Mouse (Mus musculus) limb, embryonic 11.5 days (tissue): ENCODE data around the gene Rab27a. TPM values are rescaled to one million over a fixed set of nuclear protein-coding genes. Genes with fewer than 3 reads are reported as not detected.

Experiments
- ATAC-seq: fragments of 200-750 bp; cut with Nextera tagmentation; 2 replicates; pipeline ENCODE4 v1.8.0; 2017; ENCODE audit warnings: low read depth; ENCODE audit not compliant: insufficient number of reproducible peaks, low FRiP score, low TSS enrichment
- DNase-seq: peaks from one replicate; pipeline ENCODE4 v3.0.0-alpha.2; 2015; ENCODE audit warnings: low spot score
- H3K27ac ChIP-seq: fragments of 300-500 bp; sonication (generic); replicated peaks from 2 replicates; pipeline ENCODE4 v1.5.1; 2014; ENCODE audit warnings: low read depth, mild to moderate bottlenecking, low read length
- H3K27me3 ChIP-seq: fragments of 300-500 bp; sonication (generic); 2 replicates; pipeline ENCODE4 v1.6.1; 2014; ENCODE audit warnings: mild to moderate bottlenecking, low read length, mixed read lengths; ENCODE audit not compliant: control insufficient read depth, insufficient read depth
- H3K36me3 ChIP-seq: fragments of 300-500 bp; sonication (generic); 2 replicates; pipeline ENCODE4 v1.6.1; 2014; ENCODE audit warnings: mild to moderate bottlenecking, low read length, moderate library complexity, mixed read lengths; ENCODE audit not compliant: control insufficient read depth, insufficient read depth
- H3K4me1 ChIP-seq: fragments of 300-500 bp; sonication (generic); 2 replicates; pipeline ENCODE4 v1.6.1; 2014; ENCODE audit warnings: low read length, mixed read lengths; ENCODE audit not compliant: control insufficient read depth, insufficient read depth
- H3K4me2 ChIP-seq: fragments of 300-500 bp; sonication (generic); 2 replicates; pipeline ENCODE4 v1.6.1; 2014; ENCODE audit warnings: low read depth, mild to moderate bottlenecking, moderate library complexity; ENCODE audit not compliant: severe bottlenecking
- H3K4me3 ChIP-seq: fragments of 300-500 bp; sonication (generic); 2 replicates; pipeline ENCODE4 v1.5.1; 2014; ENCODE audit warnings: low read depth, low read length
- H3K9ac ChIP-seq: fragments of 300-500 bp; sonication (generic); 2 replicates; pipeline ENCODE4 v1.6.1; 2014; ENCODE audit warnings: mild to moderate bottlenecking, low read length
- H3K9me3 ChIP-seq: fragments of 300-500 bp; sonication (generic); 2 replicates; pipeline ENCODE4 v1.6.1; 2016; ENCODE audit warnings: low read length; ENCODE audit not compliant: control insufficient read depth
- WGBS: fragments of 180-500 bp; shearing (Covaris S2); extraction: QIAGEN DNeasy Blood & Tissue Kit; methylation state at CpG from one replicate; pipeline ENCODE4 v1.1.7; 2014; 5-methylcytosine and 5-hydroxymethylcytosine counted together
- polyA plus RNA-seq: library from polyadenylated mRNA; unstranded; fragments of >200 nt; fragmentation: Nextera tagmentation; extraction: Ambion mirVana; gene quantifications from 2 replicates; pipeline ENCODE4 v1.2.1, GENCODE M21; 2014

Gene Rab27a
- polyA plus RNA-seq, 1 experiment from 2014 or later, result 2.5 TPM

DNA sequence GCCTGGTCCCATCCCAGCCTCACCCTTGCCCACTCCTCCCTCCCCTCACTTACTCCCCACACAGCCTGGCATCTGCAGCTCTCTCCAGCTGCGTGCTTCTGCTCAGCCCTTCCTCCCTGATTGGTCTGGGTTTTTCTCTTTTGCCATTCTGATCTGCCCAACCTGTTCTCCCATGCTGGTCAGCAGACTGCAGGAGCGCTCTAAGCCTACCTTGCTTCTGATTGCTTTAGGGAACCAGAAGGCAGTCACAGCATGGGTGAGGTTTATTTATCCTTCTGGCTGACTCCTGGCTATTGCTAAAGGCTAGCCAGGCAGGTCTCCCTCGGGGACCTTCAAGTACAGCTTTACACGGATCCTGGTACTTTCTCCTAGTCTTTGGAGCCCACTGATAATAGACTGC lies 13.2 kb upstream of the Rab27a start:
- 73% methylated on average over 4 of the region's 4 CpGs for WGBS
- DNase-seq, result no peak
- Histone ChIP-seq H3K4me3 (no peak overlapping the region), H3K27me3 (no peaks in the 10 kb centered on the region), H3K4me2 (no peak overlapping the region), H3K27ac (no peak overlapping the region), H3K4me1 (peaks cover under 1% of the 10 kb centered on the region; the same call in 1 of the 2 replicates), H3K36me3 (no peaks in the 10 kb centered on the region; the same call in 1 of the 2 replicates), H3K9me3 (no peaks in the 10 kb centered on the region), H3K9ac (no peak overlapping the region)
- no peak for ATAC-seq

DNA sequence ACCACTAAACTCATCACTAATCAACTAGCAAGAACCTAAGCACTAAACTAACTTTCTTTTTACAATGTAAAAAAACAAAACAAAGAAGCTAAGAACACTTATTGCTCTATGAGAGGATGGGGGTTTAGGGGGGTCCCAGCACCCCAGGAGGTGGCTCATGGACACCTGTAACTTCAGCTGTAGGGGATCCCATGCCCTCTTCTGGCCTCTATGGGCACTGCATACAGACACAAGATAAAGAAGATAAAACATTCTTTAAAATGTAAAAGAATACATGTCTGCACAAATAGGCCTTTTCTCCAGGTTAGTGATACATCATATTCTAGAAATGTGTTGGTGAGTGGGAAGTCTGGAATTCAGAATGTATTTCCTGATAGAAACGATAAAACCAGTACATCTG lies 11.2 kb upstream of the Rab27a start:
- no peak overlapping the region for H3K4me3 ChIP-seq
- ATAC-seq (no peak), DNase-seq (no peak)
- H3K36me3 ChIP-seq, result no peaks in the 10 kb centered on the region; the same call in 1 of the 2 replicates
- H3K27me3 ChIP-seq, result no peaks in the 10 kb centered on the region
- no peaks in the 10 kb centered on the region for H3K4me1 ChIP-seq
- H3K9me3 ChIP-seq, result no peaks in the 10 kb centered on the region
- no peak overlapping the region for H3K27ac ChIP-seq
- 91% methylated on average over 1 of the region's 1 CpGs for WGBS
- H3K9ac ChIP-seq, result no peak overlapping the region
- H3K4me2 ChIP-seq, result no peak overlapping the region

DNA sequence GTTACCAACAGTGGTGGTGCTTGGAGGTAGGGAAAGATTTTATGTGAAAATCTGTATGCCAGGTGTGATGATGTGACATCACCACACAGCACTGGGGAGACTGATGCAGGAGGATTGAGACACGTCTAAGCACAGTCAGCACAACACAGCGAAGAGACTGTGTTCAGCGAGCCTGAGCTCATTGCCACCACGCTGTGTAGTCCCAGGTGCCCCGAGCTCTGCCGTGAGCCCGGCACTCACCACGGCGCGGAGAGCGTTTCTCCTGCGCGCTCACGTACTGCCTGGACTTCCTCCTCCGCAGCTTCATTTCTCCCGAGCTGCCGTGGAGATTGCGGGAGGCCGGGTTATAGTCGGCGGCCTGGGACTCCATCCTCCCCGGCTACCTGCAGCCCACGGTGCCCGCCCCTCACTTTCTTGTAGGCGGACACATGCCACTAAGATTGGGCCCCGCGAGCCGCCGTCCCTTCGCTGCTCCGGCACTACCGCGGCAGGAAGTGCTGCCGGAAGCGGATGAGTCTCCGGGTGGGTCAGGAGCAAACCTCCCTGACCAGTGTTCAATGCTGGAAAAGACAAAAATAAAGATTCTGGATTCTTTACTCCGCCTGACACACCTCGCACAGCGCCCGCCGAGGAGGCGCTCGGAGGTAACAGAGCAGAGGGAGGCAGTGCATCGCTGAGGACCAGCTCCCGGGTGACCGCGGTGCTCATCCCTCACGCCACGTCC lies 5.3 kb upstream of the Rab27a start:
- DNase-seq (peak; percentile 95), ATAC-seq (peak; percentile 79)
- peak overlapping the region; percentile 81 for H3K4me3 ChIP-seq
- peak overlapping the region; percentile 62; the same call in 1 of the 2 replicates for H3K27ac ChIP-seq
- peaks cover 5% of the 10 kb centered on the region; the same call in 1 of the 2 replicates for H3K4me1 ChIP-seq
- WGBS, result under 1% methylated on average over 49 of the region's 49 CpGs
- peak overlapping the region; percentile 72 for H3K4me2 ChIP-seq
- no peaks in the 10 kb centered on the region for H3K36me3 ChIP-seq
- H3K9me3 ChIP-seq, result no peaks in the 10 kb centered on the region
- no peaks in the 10 kb centered on the region for H3K27me3 ChIP-seq
- H3K9ac ChIP-seq, result peak overlapping the region; percentile 79

DNA sequence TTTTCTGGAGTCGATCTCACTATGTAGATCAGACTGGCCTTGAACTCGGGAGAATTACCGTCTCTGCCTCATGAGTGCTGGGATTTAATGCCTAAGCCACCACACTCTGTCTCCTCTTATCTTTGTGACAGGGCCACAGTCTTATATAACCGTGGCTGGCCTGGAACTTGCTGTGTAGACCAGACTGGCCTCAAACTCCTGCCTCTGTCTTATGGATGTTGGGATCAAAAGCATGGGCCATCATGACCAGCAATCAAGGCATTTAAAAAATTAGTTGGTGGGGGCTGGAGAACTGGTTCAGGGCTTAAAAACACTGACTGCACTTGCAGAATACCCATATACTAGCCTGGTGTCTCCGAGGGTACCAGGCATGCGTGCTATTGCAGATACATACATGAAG lies 4.6 kb upstream of the Rab27a start, which contains the start of gene Pigb:
Pigb (minus strand) TSS at position 299 of the 400 bp plus-strand sequence.
- Histone ChIP-seq H3K27me3 (no peaks in the 10 kb centered on the region), H3K4me2 (peak within 1 kb of the TSS; percentile 72), H3K27ac (peak within 1 kb of the TSS; percentile 62; the same call in 1 of the 2 replicates), H3K4me1 (peaks cover 9% of the 10 kb centered on the region; the same call in 1 of the 2 replicates), H3K36me3 (no peaks in the 10 kb centered on the region), H3K9ac (peak within 1 kb of the TSS; percentile 79), H3K9me3 (no peaks in the 10 kb centered on the region), H3K4me3 (peak within 1 kb of the TSS; percentile 81)
- 30% methylated on average over 6 of the region's 6 CpGs for WGBS
- ATAC-seq (no peak), DNase-seq (no peak)

DNA sequence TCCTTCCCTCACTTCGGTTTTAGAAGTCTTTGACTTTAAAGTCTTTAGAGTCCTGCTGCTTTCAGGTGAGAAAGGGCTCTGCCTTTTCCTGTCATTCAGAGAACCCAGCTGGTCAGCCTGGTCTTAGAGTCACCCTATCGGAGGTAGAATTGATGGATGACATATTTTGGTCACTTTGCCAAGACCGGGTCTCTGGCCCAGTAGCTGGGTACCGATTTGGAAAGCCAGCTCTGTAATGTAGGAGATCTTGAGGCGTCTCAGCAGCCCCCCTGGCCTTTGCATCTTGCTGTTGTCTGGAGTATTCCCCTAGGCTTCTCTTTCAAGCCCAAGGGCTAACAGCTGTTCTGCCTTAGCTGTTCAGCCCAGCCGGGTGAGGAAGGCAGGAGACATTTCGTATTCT lies 550 bp downstream of the Rab27a start:
- 4% methylated on average over 7 of the region's 7 CpGs for WGBS
- H3K9ac ChIP-seq, result peak overlapping the region; percentile 67

DNA sequence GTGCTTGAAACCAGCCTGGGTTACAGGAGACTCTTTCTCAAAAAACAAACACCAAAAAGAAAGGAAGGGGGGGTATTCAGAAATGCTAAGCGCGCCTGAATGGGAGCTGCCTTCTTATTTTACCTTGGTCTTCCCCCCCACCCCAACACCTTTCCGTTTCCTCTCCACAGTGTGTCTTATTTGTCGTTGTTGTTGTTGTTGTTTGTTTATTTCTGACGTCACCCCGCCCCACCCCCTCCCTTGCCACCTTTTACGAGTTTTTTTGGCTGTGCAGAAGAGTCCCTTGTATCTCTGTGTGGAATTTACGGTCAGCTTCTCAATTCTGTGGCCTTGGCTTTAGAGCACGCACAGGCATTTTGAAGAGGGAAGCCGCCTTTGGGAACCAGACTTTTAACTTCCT lies 1.1 kb downstream of the Rab27a start:
- H3K27me3 ChIP-seq, result 0 out of 2 replicates have a peak, but pooled peaks cover 2% of the 10 kb centered on the region
- 0 out of 2 replicates have a peak overlapping the region, but pooled peaks have one; percentile 51 for H3K4me3 ChIP-seq
- H3K9me3 ChIP-seq, result no peaks in the 10 kb centered on the region
- ATAC-seq, result no peak
- no peak for DNase-seq
- H3K27ac ChIP-seq, result no peak overlapping the region
- WGBS, result 60% methylated on average over 10 of the region's 10 CpGs
- H3K9ac ChIP-seq, result no peak overlapping the region
- no peak overlapping the region for H3K4me2 ChIP-seq
- no peaks in the 10 kb centered on the region for H3K36me3 ChIP-seq
- peaks cover 8% of the 10 kb centered on the region; the same call in 1 of the 2 replicates for H3K4me1 ChIP-seq

More for the DNA sequence above, 550 bp downstream of the Rab27a start:
- peak overlapping the region; percentile 94 for H3K4me2 ChIP-seq
- peaks cover 8% of the 10 kb centered on the region; the same call in 1 of the 2 replicates for H3K4me1 ChIP-seq
- 0 out of 2 replicates have a peak, but pooled peaks cover 2% of the 10 kb centered on the region for H3K27me3 ChIP-seq
- no peaks in the 10 kb centered on the region for H3K36me3 ChIP-seq
- H3K9me3 ChIP-seq, result no peaks in the 10 kb centered on the region
- DNase-seq, result peak; percentile 25
- ATAC-seq, result no peak
- H3K4me3 ChIP-seq, result peak overlapping the region; percentile 51
- H3K27ac ChIP-seq, result no peak overlapping the region

DNA sequence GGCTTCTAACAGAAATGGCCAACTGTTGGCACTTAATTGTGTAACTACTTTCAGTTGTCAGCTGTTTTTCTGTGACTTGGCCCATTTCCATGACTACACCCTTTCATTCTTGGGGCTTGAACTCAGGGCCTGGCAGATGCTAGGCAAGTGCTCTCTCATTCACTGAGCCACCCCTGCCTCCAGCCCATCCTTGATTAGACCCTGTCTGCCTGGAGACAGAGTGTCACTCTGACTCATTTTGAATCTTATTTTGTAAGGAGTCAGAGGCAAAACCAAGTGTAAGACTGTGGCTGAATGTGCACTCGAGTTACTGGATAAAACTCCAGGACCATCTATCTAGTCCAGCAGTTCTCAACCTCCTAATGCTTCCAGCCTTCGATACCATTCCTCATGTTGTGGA lies 3.3 kb downstream of the Rab27a start:
- WGBS, result 88% methylated on average over 2 of the region's 2 CpGs
- ATAC-seq (no peak), DNase-seq (no peak)
- no peak overlapping the region for H3K4me3 ChIP-seq
- peaks cover 8% of the 10 kb centered on the region; the same call in 1 of the 2 replicates for H3K4me1 ChIP-seq
- 0 out of 2 replicates have a peak, but pooled peaks cover 2% of the 10 kb centered on the region for H3K27me3 ChIP-seq
- no peak overlapping the region for H3K27ac ChIP-seq
- H3K4me2 ChIP-seq, result no peak overlapping the region
- H3K9me3 ChIP-seq, result no peaks in the 10 kb centered on the region
- H3K9ac ChIP-seq, result no peak overlapping the region
- no peaks in the 10 kb centered on the region for H3K36me3 ChIP-seq

DNA sequence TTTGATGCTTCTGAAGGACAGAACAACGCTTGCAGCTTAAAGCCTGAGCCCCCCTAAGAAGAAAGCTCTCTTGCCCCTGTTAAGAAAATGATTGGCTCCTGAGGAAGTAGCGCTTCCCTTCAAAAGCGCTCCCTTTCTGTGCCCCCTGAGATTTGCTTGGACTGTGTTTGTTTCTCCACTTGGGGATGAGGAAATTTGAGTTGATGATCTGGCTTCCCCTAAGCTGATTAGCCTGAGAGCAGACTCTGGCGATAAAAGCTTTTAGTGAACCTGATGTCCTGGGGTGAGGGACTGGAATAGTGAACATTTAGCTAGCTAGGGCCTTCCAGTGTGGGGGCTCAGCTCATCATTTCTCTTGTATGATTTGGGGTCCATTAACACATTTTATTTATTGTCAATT lies 4.3 kb downstream of the Rab27a start:
- no peak for DNase-seq
- 25% methylated on average over 4 of the region's 4 CpGs for WGBS

More for the DNA sequence above, 4.3 kb downstream of the Rab27a start:
- no peak for ATAC-seq
- Histone ChIP-seq H3K4me3 (no peak overlapping the region), H3K9me3 (no peaks in the 10 kb centered on the region), H3K36me3 (no peaks in the 10 kb centered on the region), H3K4me1 (peaks cover 8% of the 10 kb centered on the region; the same call in 1 of the 2 replicates), H3K27me3 (0 out of 2 replicates have a peak, but pooled peaks cover 2% of the 10 kb centered on the region), H3K27ac (no peak overlapping the region), H3K9ac (no peak overlapping the region), H3K4me2 (no peak overlapping the region)
